Mouse (Mus musculus): Measurements from ENCODE around the gene Fdx1. TPM values are rescaled to one million over a fixed set of nuclear protein-coding genes. Genes with fewer than 3 reads are reported as not detected.

The Fdx1 gene
- 10 to 100 TPM; 15.2 to 18.0 (median 17.8) TPM for total RNA-seq (2022)

DNA sequence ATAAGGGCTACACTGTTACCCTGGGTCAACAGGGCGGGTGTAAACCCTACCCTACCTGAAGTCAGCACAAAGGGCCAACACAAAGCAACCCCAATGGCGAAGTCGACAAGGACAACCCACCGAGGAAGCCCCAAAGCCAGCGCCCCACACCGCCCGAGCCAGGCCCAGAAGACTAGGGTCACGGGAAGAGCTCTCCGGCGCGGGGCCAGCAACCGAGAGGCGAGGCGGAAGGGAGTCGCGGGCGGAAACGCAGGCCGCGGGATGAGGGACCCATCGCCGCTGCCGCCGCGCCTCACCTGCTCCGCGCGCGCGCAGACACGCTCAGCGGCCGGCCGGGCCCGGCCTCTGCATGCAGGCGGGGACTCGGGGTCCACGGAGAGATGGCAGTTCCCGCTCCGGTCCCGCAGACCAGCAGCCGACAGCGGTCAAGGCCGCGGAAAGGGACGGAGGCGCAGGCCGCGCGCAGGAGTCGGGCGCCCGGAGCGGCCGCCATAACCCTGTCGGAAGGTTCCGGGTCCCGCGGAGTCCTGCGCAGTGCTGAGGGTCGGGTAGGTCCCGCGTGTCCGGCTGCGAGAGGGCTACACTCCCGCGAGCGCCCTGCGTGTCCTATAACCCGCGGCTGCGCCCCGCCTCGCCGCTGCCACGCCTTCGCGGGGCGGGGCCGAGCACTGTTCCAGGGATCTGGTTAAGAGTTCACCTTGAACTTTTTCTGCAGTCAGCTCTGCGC is at the start of gene Fdx1:
Gene Fdx1, minus strand, starts transcription at position 582 of the 727 bp plus-strand sequence.
- DNase-seq (ENCODE audit: low spot score in 2 of 2), result peak; percentile 49 to 52

DNA sequence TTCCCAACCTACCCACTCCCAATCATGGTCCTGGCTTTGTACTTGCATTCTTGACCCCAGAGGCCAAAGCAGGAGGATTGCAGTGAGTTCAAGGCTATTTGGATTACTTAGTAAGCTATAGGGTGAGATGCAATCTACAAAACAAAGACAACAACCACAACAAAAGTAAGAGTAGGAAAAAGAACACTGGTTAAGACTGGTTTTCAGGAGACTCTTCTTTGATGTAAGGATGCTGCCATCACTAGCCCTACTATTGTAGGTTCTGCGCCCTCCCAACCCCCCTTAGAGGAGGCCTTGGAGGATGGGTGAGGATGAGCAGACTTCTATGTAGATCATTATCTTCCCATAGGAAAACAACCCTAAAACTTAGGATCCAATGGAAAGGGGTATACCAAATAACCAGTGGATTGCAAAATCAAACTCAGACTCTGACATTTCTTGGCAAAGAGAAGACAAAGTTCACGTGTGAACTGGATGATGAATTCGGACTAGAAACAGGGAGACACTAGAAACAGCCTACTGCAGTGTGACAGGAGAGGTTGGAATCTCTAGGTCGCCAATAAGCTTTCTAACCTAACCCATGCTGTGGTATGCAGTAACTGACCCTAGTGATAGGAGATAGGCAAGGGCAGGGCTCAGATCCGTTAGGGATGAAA is 49.6 kb upstream of the Fdx1 start:
- DNase-seq (ENCODE audit: low spot score in 2 of 2), result no peak

DNA sequence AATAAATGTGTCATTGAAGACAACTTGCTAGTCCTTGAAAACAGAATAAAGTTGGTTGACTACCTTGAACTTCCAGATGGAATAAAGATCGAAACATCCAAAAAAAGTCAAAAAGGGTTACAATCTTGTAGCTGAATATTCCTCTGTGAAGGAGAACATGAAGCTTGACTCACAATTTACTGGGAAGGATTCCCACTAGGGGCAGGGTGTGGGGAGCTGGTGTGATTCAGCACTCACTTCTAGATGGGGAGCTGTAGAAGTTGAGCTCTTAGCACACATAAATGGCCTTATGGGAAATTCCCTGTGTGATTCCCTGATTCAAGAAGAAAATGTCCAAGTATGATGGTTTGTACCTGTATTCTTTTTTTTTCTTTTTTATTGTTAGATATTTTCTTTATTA is 49.0 kb upstream of the Fdx1 start:
- DNase-seq (ENCODE audit: low spot score in 2 of 2), result no peak

DNA sequence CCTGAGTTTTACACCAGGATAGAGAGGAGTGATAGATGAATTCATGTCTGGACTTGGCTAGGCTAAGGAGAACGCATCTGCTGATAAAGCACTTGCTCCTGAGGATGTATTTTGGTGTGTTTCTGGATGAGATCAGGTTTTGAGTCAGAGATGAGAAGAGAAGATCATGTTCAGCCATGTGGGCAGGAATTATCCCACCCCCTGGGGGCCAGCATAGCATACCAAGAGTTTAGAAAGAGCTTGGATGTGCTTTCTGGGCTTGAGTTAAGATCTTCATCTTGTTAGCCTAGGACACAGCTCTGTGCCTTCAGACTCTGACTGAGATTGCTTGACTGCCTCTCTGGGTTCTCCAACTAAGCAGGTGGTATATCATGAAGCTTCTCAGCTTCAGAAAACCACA is 45.2 kb upstream of the Fdx1 start:
- no peak for DNase-seq (ENCODE audit: low spot score in 2 of 2)

DNA sequence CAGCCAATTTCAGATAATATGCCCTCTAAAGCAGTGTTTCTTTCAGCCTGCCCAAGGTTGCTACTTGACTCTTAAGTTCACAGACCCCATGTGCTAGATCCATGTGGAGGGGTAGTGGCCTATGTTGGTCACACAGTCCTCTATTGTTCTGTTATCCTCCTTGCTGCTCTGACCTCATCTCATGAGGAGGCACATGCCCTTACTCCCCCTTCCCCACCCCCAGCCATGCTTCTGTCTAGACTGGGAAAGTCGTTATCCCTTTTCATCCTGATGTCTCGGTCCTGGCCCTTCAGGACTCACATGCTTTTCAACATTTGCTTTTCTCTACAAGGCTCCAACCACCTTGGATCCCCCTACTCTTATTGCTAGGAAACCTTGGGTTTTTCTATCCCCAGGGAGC is 44.0 kb upstream of the Fdx1 start:
- DNase-seq (ENCODE audit: low spot score in 2 of 2), result no peak

DNA sequence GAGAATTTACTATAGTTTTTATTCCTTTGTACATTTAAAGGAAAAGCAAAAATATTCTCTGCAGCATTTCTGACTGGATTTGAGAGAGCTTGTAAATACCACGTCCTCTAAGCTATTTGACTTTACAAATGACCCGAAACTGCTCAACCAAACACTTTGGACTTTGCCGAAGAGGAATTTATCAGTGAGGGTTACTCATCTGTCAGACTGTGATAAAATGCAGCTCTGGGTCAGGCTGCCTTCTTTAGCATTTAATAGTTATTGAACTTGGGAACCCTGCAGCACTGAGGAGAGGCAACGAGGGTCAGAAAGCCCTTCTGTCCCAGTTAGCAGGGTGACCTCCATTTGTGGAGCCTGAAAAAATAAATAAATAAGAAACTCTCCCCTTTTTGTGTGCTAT is 40.1 kb upstream of the Fdx1 start:
- DNase-seq (ENCODE audit: low spot score in 2 of 2), result no peak

DNA sequence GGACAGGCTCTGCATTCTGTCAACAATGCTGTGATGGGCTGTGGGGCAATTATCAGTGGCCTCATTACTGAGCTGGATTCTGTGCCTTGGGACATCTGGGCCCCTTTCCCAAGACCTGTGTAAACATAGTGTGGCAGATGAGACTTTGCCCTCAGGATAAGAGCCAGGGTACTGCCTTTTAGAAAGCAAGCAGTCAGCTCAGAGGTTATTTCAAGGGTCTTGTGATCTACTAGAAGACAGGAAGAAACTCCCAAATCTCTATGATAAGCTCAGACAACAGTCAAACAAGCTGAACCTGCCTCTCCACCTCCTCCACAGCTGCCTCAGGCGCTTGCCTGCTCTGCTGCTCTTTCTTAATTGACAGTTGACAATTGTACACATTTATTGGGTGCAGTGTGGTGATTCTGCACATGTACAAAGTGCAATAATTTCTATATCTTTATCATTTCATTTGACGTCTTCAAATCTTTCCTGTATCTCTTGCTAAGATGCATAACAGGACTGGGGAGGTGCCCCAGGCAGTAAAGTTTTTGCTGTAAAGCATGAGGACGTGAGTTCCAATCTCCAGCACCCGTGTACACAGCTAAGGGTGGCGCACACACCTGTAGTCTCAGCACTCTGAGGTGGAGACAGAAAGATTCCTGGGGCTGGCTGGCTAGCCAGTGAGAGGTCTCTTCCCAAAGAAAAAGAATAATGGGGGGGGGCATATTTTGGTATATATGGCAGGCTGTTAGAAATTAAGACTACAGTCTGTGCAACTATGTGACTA is 32.2 kb upstream of the Fdx1 start:
- DNase-seq (ENCODE audit: low spot score in 2 of 2), result no peak

DNA sequence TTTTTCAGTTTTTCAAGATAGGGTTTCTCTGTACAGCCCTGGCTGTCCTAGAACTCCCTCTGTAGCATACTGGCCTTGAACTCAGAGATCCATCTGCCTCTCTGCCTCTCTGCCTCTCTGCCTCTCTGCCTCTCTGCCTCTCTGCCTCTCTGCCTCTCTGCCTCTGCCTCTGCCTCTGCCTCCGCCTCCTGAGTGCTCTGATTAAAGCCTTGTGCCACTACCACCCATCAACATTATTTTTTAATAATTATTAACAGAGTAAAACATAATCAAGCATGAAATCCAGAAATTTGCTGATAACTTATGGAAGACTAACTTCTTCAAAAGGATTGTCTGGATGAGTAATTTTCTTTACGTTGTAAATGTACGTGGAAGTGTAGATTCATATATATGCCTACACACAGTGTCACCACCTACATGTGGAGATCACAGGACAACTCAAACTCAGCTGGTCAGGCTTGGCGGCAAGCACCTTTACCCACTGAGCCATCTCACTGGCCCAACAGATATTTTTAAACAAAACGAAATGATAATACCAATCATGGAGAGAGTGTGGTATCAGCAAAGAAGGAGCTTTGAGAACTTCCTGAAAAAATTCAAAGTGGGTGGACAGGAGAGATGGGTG is 31.4 kb upstream of the Fdx1 start:
- DNase-seq (ENCODE audit: low spot score in 2 of 2), result no peak

DNA sequence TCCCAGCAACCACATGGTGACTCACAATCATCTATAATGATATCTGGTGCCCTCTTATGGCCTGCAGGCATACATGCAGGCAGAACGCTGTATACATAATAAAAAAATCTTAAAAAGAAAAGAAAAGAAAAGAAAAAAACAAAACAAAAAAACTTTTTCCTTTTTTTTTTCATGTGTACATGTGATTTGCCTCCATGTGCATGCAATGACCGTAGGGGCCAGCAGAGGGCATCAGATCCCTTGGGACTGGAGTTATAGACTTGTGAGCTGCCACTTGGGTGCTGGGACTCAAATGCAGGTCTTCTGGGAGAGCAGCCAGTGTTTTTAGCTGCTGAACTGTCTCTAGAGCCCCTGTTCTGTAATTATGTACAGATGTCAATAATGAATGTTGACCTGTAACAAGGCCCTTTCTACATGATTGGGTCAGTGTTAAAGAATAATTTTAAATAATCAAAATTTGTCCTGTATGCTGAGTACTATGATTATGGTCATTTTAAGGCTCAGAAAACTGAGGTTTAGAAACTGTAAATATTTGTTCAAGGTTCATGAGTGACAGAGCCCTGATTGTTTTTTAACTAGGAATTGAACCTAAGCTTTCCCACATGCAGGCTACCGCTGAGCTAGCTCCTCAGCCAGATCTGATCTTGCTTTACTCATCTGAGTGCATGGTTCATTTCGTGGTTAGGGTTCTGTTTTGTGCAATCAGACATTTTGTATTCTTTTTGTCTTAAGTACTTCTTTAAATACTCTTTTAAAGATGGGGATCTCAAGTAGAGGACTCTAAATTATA is 30.3 kb upstream of the Fdx1 start:
- no peak for DNase-seq (ENCODE audit: low spot score in 2 of 2)

DNA sequence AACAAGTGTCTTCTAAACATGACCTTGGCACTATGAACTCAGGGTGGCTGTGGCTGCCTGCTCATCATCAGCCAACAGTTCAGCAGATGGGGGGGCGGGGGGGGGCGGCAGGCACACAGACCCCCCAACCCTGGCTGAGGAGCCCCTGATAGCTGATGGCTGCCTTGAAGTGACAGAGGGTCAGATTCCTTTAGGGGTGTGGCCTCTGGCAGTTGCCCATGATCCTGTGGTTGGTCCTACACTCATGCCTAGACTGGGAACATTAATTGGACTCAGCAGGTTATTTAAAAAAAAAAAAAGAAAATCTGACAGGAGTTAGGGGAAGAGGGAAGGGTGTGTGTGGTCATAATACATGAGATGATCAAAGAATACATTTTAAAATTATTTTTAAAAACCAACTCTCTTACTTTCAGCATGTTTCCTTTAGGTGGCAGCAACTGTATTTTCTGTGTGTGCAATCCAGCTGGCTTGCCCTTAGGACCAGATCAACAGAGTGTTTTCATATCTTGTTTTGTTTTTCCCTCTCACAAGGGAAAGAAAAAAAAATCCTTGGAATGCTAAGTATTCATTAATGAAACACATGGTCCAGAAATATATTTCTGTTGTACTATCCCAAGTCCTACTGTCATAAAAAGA is 28.0 kb upstream of the Fdx1 start:
- no peak for DNase-seq (ENCODE audit: low spot score in 2 of 2)

DNA sequence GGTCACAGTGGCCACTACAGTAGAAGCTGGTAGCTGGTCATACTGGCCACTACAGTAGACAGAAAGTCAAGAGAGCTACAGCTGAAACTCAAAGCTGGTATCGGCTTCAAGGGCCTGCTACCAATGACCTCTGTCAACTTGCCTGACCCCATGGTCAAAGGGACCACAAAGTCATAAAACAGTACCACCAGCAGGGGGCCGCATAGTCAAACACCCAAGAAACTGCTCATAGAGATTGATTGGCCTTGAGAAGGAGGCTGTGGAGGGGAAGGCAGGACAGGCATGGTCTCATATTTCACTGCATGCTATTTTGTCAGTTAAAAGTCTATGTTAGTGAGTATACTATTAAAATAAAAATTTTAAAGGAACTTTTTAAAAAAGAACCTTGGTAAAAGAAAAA is 27.5 kb upstream of the Fdx1 start:
- no peak for DNase-seq (ENCODE audit: low spot score in 2 of 2)

DNA sequence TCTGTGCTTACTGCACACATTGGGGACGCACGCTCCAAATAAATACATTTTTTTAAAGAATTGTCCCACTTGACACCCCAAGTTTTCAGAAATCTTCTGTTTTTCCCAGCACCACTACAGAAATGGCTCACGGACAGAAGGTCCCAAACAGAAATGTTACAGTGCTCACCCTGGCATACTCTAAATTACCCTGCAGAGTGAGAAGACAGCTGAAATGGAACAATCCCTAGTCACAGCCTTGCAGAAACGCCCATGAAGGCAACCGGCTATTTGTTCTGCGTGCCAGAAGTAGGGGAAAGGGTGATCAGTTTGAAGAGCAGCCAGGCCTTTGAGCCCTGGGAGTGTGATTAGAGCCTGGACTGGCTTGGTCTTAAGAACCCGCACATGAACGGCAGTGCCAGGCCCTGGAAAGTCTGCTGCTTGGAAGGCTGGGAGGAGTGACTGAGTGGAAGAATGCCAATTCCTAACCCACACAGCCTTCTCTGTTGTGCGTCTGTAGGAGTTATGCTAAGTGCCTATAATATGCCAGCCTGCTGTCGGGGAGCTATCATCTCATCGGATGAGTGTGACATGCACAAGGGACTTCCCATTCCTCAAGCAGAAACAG is 22.2 kb upstream of the Fdx1 start:
- DNase-seq (ENCODE audit: low spot score in 2 of 2), result peak; percentile 30 to 72

DNA sequence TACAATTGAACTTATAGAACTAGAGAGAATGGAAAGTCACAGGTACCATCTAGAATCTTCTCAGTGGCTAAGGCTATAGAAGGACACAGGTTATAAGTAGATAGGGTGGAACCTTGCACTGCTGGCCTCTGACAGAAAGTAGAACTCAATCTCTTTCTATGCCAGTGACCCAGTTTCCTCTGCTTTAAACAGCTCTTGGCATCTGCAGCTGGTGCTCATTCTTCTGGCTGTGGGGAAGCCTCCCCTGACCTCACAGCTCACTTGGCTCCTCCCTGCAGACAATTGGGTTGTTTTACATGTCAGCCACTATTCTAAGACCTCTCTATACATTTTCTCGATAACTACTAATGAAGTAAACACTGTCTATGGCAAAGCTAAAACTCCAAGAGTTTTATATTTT is 17.8 kb upstream of the Fdx1 start:
- DNase-seq (ENCODE audit: low spot score in 2 of 2), result no peak

DNA sequence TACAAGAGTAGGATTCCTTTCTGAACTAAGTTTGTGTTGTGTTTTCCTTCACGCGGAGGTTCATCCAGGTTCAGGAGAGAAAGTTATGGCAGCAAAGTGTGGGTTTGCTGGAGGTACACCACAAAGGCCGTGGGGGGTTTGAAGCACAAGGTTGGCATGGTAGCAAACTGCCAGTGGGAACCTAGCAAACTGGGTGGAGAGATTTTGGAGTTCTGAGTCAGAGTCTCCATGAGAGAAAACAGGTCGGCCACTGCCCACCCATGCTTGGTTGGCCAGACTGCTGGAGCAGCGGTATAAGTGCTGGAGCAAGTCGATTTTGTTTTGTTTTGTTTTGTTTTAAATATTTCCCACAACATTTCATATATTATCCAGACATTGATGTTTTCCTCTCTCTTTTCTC is 15.9 kb upstream of the Fdx1 start:
- no peak for DNase-seq (ENCODE audit: low spot score in 2 of 2)

DNA sequence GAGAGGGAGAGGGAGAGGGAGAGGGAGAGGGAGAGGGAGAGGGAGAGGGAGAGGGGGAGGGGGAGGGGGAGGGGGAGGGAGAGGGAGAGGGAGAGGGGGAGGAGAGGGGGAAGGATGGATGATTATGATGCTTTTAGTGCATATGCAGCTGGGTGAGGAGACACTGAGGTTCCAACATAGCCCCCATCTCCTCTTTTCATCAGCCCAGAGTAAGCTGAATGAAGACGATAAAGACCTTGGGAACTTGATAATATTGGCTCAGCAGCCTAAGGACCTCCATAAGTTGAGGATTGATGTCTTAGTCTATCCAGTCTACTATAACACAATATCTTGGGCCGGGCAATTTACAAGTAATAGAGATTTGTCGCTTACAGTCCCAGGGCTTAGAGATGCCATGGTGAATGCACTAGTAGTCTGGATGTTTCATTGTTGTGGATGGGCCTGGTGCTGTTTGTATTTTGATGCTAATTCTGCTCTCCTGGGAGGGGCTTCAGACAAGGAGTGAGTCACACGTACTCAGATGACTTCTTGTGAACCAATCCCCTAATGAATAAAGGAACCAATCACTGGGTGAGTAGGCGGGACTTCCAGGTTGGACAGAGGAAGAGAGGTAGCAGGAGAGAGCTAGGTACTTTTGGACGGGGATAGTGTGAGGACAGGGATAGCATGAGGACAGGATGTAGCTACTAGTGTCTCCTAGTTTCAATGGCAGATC is 15.3 kb upstream of the Fdx1 start:
- DNase-seq (ENCODE audit: low spot score in 2 of 2), result no peak

DNA sequence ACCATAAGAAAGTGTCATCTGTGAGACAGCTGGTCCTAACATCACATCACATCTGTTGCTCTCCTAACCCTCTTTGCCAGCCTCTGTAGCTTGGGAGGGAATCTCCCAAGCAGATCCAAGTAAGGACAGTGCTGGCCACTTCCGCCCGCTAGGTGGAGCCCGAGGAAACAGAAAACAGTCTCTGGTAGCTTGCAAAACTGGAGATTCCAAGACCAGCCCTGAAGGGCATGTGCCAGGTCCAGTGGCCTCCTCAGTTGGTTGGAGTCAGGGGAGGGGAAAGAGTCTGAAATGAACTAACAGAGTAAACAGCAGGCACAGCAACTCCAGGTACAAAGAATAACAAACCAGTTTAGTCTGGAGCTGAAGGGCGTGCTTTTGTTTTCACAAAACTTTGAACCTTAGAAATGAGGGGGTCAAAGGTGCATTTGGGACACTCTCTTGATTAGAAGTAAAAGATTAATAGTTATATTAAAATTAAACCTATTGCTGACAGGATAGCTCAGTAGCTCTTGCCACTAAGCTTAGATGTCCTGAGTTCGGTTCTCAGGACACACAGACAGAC is 14.2 kb upstream of the Fdx1 start:
- peak; percentile 69 to 81 for DNase-seq (ENCODE audit: low spot score in 2 of 2)

DNA sequence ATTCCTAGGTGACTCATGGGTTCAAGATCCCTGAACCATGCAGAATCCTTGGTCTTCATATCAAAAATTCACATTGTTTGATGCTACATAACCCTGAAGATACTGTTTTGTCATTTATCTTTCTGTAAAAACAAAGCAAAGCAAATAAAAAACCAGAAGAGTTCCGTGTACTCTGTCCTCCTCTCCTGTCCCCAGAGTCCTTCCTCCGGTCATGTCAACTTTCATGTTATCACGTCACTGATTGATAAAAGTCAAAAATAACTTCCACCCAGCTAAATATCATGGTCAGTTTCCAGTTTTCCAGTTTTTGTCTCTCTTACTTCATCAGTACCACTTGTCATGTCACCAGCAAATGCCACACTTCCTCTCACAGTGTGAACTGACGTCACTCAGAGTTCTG is 11.5 kb upstream of the Fdx1 start:
- DNase-seq (ENCODE audit: low spot score in 2 of 2), result no peak

DNA sequence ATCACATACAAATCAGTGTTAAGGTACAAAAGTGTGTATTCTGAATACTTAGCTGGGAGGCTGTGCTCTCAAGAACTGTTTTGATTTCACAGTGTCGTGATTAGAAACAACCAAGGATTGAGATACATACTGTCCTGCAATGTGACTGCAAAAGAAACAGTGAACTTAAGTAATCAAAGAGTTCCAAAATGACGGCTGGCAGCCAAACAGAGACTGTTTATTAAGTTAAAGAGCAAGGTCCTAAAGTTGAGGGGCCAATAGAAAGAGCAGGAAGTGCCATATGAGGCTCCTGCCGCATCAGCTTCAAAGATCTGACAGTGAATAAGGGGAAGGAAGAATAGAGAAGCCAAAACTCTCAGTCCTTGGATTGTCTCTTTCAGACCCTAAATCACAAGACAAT is 10.5 kb upstream of the Fdx1 start:
- no peak for DNase-seq (ENCODE audit: low spot score in 2 of 2)

DNA sequence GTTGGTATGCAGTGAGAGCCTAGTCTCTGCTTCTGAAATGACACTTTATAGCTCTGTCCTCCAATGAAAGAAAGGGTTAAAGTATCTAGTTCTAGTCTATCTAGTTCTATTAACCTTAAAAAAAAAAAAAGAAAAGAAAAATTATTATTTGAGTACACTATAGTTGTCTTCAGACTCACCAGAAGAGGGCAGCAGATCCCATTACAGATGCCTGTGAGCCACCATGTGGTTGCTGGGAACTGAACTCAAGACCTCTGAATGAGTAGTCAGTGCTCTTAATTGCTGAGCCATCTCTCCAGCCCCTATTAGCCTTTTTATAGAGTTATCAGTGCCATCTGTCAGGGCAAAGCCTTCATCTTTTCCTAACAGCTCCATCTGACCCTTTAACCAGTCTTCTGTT is 3.0 kb upstream of the Fdx1 start:
- no peak for DNase-seq (ENCODE audit: low spot score in 2 of 2)
